Mouse (Mus musculus): Measurements from ENCODE around the gene Ahnak. TPM values are rescaled to one million over a fixed set of nuclear protein-coding genes. Genes with fewer than 3 reads are reported as not detected.

The Ahnak gene
- total RNA-seq (2021): 100 to 1,000 TPM; 212 to 217 TPM
- long read RNA-seq, experiment 1, transcript Ahnak-201 (6 exons, 830 nt): major isoform, 9 of 28 reads
- long read RNA-seq, experiment 1, partial matches to known transcripts: 0 of 28 reads
- long read RNA-seq, experiment 1, other reads (novel, unspliced or antisense): 17 of 28 reads
- long read RNA-seq, experiment 2, full-length matches to known transcripts: 20 of 44 reads
- long read RNA-seq, experiment 2, partial matches to known transcripts: 0 of 44 reads
- long read RNA-seq, experiment 2, other reads (novel, unspliced or antisense): 24 of 44 reads

- H3K4me3 ChIP-seq: peak within 1 kb of the TSS; percentile 99
- intact Hi-C loops (cut with DNase I): no loop called here
- peak; percentile 96 for DNase-seq
- H3K27ac ChIP-seq: peak within 1 kb of the TSS; percentile 100
- no peak for TF ChIP-seq CTCF (IDR thresholded peaks at IDR 0.05)
These were observed at the start of gene Ahnak for GRCm38 (mm10) chr19:8989066-8989566. Gene Ahnak, plus strand, starts transcription at chr19:8989284.

GRCm38 (mm10) chr19:8940526-8941133, 48.5 kb upstream of the Ahnak start:
- no peak for DNase-seq
- no peak overlapping the region; the same call in 1 of the 2 replicates for H3K27ac ChIP-seq
- intact Hi-C loops (cut with DNase I): no loop called here
- TF ChIP-seq CTCF (IDR thresholded peaks at IDR 0.05): no peak
- H3K4me3 ChIP-seq: no peak overlapping the region

GRCm38 (mm10) chr19:8941136-8941514, 48.0 kb upstream of the Ahnak start:
- no peak for DNase-seq
- intact Hi-C loops (cut with DNase I): no loop called here
- Histone ChIP-seq H3K27ac (peak overlapping the region; percentile 96), H3K4me3 (peak overlapping the region; percentile 100)
- TF ChIP-seq CTCF (IDR thresholded peaks at IDR 0.05): no peak

- peak within 1 kb of the TSS; percentile 100 for H3K4me3 ChIP-seq
- H3K27ac ChIP-seq: peak within 1 kb of the TSS; percentile 96
- TF ChIP-seq CTCF (IDR thresholded peaks at IDR 0.05): no peak
- intact Hi-C loops (cut with DNase I): no loop called here
- DNase-seq: peak; percentile 98
These were observed 47.4 kb upstream of the Ahnak start, which contains the start of gene Mta2 for GRCm38 (mm10) chr19:8941515-8942217. Gene Mta2, plus strand, starts transcription at chr19:8941875.

- Histone ChIP-seq H3K4me3 (peak overlapping the region; percentile 100), H3K27ac (peak overlapping the region; percentile 96)
- intact Hi-C loops (cut with DNase I): no loop called here
- DNase-seq: no peak
- TF ChIP-seq CTCF (IDR thresholded peaks at IDR 0.05): no peak
These were observed 46.7 kb upstream of the Ahnak start for GRCm38 (mm10) chr19:8942276-8942964.

- TF ChIP-seq CTCF (IDR thresholded peaks at IDR 0.05): no peak
- no peak for DNase-seq
- Histone ChIP-seq H3K27ac (peak overlapping the region; percentile 96), H3K4me3 (peak overlapping the region; percentile 100)
- intact Hi-C loops (cut with DNase I): no loop called here
These were observed 46.0 kb upstream of the Ahnak start for GRCm38 (mm10) chr19:8943047-8943446.

GRCm38 (mm10) chr19:8944062-8944461, 45.0 kb upstream of the Ahnak start:
- peak overlapping the region; percentile 100 for H3K4me3 ChIP-seq
- no peak for TF ChIP-seq CTCF (IDR thresholded peaks at IDR 0.05)
- peak overlapping the region; percentile 70 for H3K27ac ChIP-seq
- intact Hi-C loops (cut with DNase I): no loop called here
- no peak for DNase-seq

GRCm38 (mm10) chr19:8944750-8945149, 44.3 kb upstream of the Ahnak start:
- DNase-seq: peak; percentile 79
- H3K4me3 ChIP-seq: peak overlapping the region; percentile 100
- intact Hi-C loops (cut with DNase I): no loop called here
- peak overlapping the region; percentile 70 for H3K27ac ChIP-seq
- TF ChIP-seq CTCF (IDR thresholded peaks at IDR 0.05): no peak

- DNase-seq: no peak
- Histone ChIP-seq H3K27ac (peak overlapping the region; percentile 70), H3K4me3 (peak overlapping the region; percentile 100)
- intact Hi-C loops (cut with DNase I): no loop called here
- TF ChIP-seq CTCF (IDR thresholded peaks at IDR 0.05): no peak
These were observed 43.8 kb upstream of the Ahnak start for GRCm38 (mm10) chr19:8945251-8945650.

- Histone ChIP-seq H3K27ac (no peak overlapping the region), H3K4me3 (no peak overlapping the region)
- intact Hi-C loops (cut with DNase I): no loop called here
- no peak for TF ChIP-seq CTCF (IDR thresholded peaks at IDR 0.05)
- DNase-seq: no peak
These were observed 42.2 kb upstream of the Ahnak start for GRCm38 (mm10) chr19:8946929-8947328.

GRCm38 (mm10) chr19:8950190-8950589, 38.9 kb upstream of the Ahnak start:
- no peak for DNase-seq
- no peak overlapping the region for H3K4me3 ChIP-seq
- no peak overlapping the region for H3K27ac ChIP-seq
- no peak for TF ChIP-seq CTCF (IDR thresholded peaks at IDR 0.05)
- intact Hi-C loops (cut with DNase I): no loop called here

GRCm38 (mm10) chr19:8952241-8952640, 36.8 kb upstream of the Ahnak start:
- intact Hi-C loops (cut with DNase I): no loop called here
- DNase-seq: no peak
- Histone ChIP-seq H3K4me3 (no peak overlapping the region), H3K27ac (peak overlapping the region; percentile 90; the same call in 1 of the 2 replicates)
- TF ChIP-seq CTCF (IDR thresholded peaks at IDR 0.05): no peak
